Mouse (Mus musculus) liver, adult 2 months (tissue): ENCODE measurements around the gene Ncf4. TPM values are rescaled to one million over a fixed set of nuclear protein-coding genes. Genes with fewer than 3 reads are reported as not detected.
"Not testable (repeated sequence)": the region's sequence is repeated elsewhere in the genome, so short reads cannot be mapped to it uniquely, and the experiment has no call there.

Experiments used
- DNase-seq: peaks from one replicate; pipeline ENCODE4 v3.0.0-alpha.2; 2011; ENCODE audit warnings: low read depth, low spot score; ENCODE audit errors: extremely low read depth
- H3K27ac ChIP-seq: fragments of 200-500 bp; replicated peaks from 2 replicates; pipeline ENCODE4 v1.5.1; 2012; ENCODE audit warnings: low read depth, mild to moderate bottlenecking, control low read depth, inconsistent platforms, low read length; ENCODE audit not compliant: insufficient read depth
- H3K27me3 ChIP-seq: fragments of 200-500 bp; 2 replicates; pipeline ENCODE4 v1.6.1; 2012; ENCODE audit warnings: mild to moderate bottlenecking, moderate library complexity, low read length, inconsistent platforms; ENCODE audit not compliant: control insufficient read depth, insufficient read depth
- H3K36me3 ChIP-seq: fragments of 200-500 bp; 2 replicates; pipeline ENCODE4 v1.6.1; 2012; ENCODE audit warnings: low read length, inconsistent platforms; ENCODE audit not compliant: control insufficient read depth, insufficient read depth
- H3K4me1 ChIP-seq: fragments of 200-500 bp; 2 replicates; pipeline ENCODE4 v1.6.1; 2011; ENCODE audit warnings: low read length; ENCODE audit not compliant: control insufficient read depth, insufficient read depth
- H3K4me3 ChIP-seq: fragments of 200-500 bp; 2 replicates; pipeline ENCODE4 v1.5.1; 2011; ENCODE audit warnings: low read depth, mild to moderate bottlenecking, control low read depth, low read length, moderate library complexity; ENCODE audit not compliant: insufficient read depth
- H3K79me2 ChIP-seq: fragments of 200-500 bp; 2 replicates; pipeline ENCODE4 v1.6.1; 2012; ENCODE audit warnings: inconsistent platforms, mild to moderate bottlenecking, low read length, moderate library complexity; ENCODE audit not compliant: control insufficient read depth, insufficient read depth
- H3K9ac ChIP-seq: fragments of 200-500 bp; 2 replicates; pipeline ENCODE4 v1.6.1; 2012; ENCODE audit warnings: low read depth, mild to moderate bottlenecking, control low read depth, inconsistent platforms, low read length
- CTCF ChIP-seq: fragments of 200-500 bp; IDR thresholded peaks from 2 replicates; pipeline ENCODE4 v1.5.1; 2011; ENCODE audit warnings: low read depth, low read length, control low read depth
- POLR2A ChIP-seq: fragments of 200-500 bp; IDR thresholded peaks from 2 replicates; pipeline ENCODE4 v1.6.1; 2011; ENCODE audit warnings: low read length, control low read depth; ENCODE audit not compliant: insufficient read depth; ENCODE audit errors: extremely low read depth
- WGBS: fragments of 180-500 bp; shearing (Covaris S2); methylation state at CpG from one replicate; pipeline ENCODE4 v1.1.7; 2018; 5-methylcytosine and 5-hydroxymethylcytosine counted together
- polyA plus RNA-seq: library from polyadenylated mRNA; depleted of rRNA; stranded (reverse); fragments of >200 nt; gene quantifications from 2 replicates; pipeline ENCODE4 v1.2.3, GENCODE M21; 2012
- total RNA-seq: library from RNA; depleted of rRNA; stranded (reverse); fragments of >200 nt; gene quantifications from 2 replicates; pipeline ENCODE4 v1.2.3, GENCODE M21; 2014

Gene Ncf4
- total and polyA plus RNA-seq, 2 experiments: 2.1 to 2.5 TPM

- no peaks in the 10 kb centered on the region for H3K27me3 ChIP-seq
- H3K27ac ChIP-seq: no peak overlapping the region
- H3K36me3 ChIP-seq: no peaks in the 10 kb centered on the region
- no peak for DNase-seq
- no peaks in the 10 kb centered on the region for H3K4me1 ChIP-seq
- H3K79me2 ChIP-seq: no peaks in the 10 kb centered on the region
- TF ChIP-seq CTCF (no peak), POLR2A (no peak)
- no peak overlapping the region for H3K9ac ChIP-seq
- no peak overlapping the region for H3K4me3 ChIP-seq
These were observed 26.6 kb downstream of the Ncf4 start for GRCm38 (mm10) chr15:78271208-78271607.

- Histone ChIP-seq H3K36me3 (no peaks in the 10 kb centered on the region), H3K27ac (no peak overlapping the region), H3K4me1 (no peaks in the 10 kb centered on the region), H3K9ac (no peak overlapping the region), H3K27me3 (no peaks in the 10 kb centered on the region), H3K79me2 (no peaks in the 10 kb centered on the region), H3K4me3 (no peak overlapping the region)
- no peak for TF ChIP-seq POLR2A
- TF ChIP-seq CTCF: no peak
- no peak for DNase-seq
- WGBS: 81% methylated on average over 2 of the region's 2 CpGs
These were observed 33.7 kb downstream of the Ncf4 start for GRCm38 (mm10) chr15:78278308-78278707.

- Histone ChIP-seq H3K9ac (no peak overlapping the region), H3K27ac (no peak overlapping the region), H3K36me3 (no peaks in the 10 kb centered on the region), H3K4me3 (no peak overlapping the region), H3K79me2 (no peaks in the 10 kb centered on the region), H3K27me3 (no peaks in the 10 kb centered on the region), H3K4me1 (no peaks in the 10 kb centered on the region)
- DNase-seq: no peak
- TF ChIP-seq POLR2A (no peak), CTCF (no peak)
- 88% methylated on average over 5 of the region's 5 CpGs for WGBS
These were observed 43.3 kb downstream of the Ncf4 start for GRCm38 (mm10) chr15:78287941-78288340.

- 55% methylated on average over 5 of the region's 5 CpGs for WGBS
- not testable (repeated sequence) for H3K4me3 ChIP-seq, H3K27ac ChIP-seq, H3K9ac ChIP-seq, H3K4me1 ChIP-seq, H3K79me2 ChIP-seq, H3K36me3 ChIP-seq, DNase-seq, H3K27me3 ChIP-seq
These were observed 45.2 kb downstream of the Ncf4 start for GRCm38 (mm10) chr15:78289775-78290174.

GRCm38 (mm10) chr15:78293228-78293627 is 48.6 kb downstream of the Ncf4 start:
- not testable (repeated sequence) for H3K9ac ChIP-seq, DNase-seq
- 36% methylated on average over 2 of the region's 2 CpGs for WGBS

GRCm38 (mm10) chr15:78293716-78294115 is 49.1 kb downstream of the Ncf4 start:
- Histone ChIP-seq H3K4me3 (no peak overlapping the region), H3K27me3 (no peaks in the 10 kb centered on the region), H3K9ac (no peak overlapping the region), H3K27ac (no peak overlapping the region), H3K79me2 (no peaks in the 10 kb centered on the region), H3K36me3 (no peaks in the 10 kb centered on the region), H3K4me1 (no peaks in the 10 kb centered on the region)
- TF ChIP-seq CTCF (no peak), POLR2A (no peak)
- 85% methylated on average over 4 of the region's 4 CpGs for WGBS
- DNase-seq: no peak

More at GRCm38 (mm10) chr15:78293228-78293627, 48.6 kb downstream of the Ncf4 start:
- H3K27ac ChIP-seq, H3K36me3 ChIP-seq, H3K4me1 ChIP-seq, H3K27me3 ChIP-seq, H3K79me2 ChIP-seq, H3K4me3 ChIP-seq: not testable (repeated sequence)

- no peaks in the 10 kb centered on the region for H3K27me3 ChIP-seq
- H3K79me2 ChIP-seq: no peaks in the 10 kb centered on the region
- no peak overlapping the region for H3K27ac ChIP-seq
- H3K4me1 ChIP-seq: no peaks in the 10 kb centered on the region
- no peaks in the 10 kb centered on the region for H3K36me3 ChIP-seq
- no peak for DNase-seq
- no peak overlapping the region for H3K9ac ChIP-seq
- H3K4me3 ChIP-seq: no peak overlapping the region
- TF ChIP-seq CTCF: no peak
- TF ChIP-seq POLR2A: no peak
- 95% methylated on average over 1 of the region's 1 CpGs for WGBS
These were observed 54.0 kb downstream of the Ncf4 start for GRCm38 (mm10) chr15:78298558-78298957.
